Mouse (Mus musculus): Measurements from ENCODE around the gene A030005K14Rik.

A030005K14Rik gene

DNA sequence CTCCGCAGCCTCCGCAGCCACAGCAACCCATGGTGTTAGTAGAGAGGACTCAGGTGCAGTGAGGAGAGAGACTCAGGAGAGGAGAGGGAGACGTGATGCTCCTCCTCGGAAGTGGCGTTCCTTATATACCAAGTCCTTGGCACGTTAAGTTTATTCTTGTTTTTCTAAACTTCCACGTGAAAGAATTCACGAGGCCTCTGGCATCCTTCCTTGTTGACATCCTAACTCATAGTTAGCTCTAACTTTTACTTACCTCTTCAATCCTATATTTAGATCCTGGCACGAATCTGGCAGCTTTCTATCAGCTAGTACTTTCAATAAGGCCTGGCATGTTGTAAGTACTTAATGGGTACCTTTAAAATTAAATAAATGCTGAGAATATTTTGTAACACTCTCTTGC is at the start of gene A030005K14Rik:
A030005K14Rik (minus strand) TSS at position 101 of the 400 bp plus-strand sequence.
- DNase-seq (ENCODE audit: extremely low read depth, insufficient read length, low spot score) = no peak

DNA sequence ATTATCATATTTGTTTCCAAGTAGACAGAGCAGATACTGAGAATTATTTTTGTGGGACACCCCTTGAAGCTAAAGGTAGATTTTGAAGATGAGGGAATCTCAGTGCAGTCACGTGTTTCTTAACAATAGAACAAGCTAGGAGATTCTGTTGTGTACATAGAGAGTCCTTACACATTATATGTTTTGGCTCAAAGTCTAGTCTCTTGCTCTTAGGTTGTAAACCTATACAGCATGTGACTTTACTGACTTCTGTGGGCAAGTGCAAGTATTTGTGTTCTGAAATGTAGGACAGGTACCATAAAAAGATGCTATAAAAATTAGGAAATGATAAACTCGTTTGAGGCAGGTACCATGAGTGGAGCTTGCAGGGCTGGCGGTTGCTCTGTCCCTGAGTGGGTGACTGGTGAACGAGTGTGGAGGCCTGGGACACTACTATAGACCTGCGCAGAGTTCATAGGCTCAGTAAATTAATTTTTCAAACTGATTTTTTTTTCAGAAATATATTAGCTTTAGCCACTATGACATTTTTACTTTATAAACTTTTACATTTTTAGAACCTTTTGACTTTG is 48.3 kb upstream of the A030005K14Rik start:
- DNase-seq (ENCODE audit: extremely low read depth, insufficient read length, low spot score) = no peak

DNA sequence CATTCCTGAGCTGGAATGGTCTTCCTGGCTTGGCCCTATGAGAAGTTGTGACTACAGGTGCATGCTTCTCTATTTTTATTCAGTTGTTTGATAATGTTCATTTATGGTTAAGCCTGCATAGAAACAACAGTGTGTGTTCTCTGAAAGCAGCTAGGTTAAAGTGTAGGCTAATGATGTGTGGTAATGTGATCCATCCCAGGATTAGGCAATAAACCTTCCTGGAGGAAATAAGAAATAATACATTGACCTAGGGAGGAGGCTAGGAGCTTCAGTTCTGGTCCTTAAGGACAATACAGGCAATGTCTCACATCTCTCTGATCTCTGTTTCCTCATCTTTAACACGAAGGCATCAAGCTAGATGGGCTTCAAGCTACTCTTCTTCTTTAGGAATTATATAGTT is 46.3 kb upstream of the A030005K14Rik start:
- no peak for DNase-seq (ENCODE audit: extremely low read depth, insufficient read length, low spot score)

DNA sequence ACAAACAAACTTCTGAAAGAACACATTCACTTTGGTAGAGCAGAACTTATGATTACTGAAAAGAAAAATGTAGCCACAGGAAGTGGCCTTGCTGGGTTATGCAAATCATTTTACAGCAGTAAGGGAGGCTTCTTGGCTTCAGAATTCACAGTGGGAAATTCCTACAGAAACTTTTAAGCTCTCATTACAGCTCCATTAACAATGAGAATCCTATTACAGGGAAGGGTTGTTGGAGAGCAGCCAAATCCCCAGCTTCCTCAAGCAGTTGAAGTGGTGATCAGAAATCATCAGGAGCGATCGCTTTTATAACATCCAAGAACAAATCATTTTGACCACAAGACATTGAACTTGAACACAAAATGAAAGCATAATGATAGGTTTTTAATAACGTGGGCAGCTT is 42.7 kb upstream of the A030005K14Rik start:
- no peak for DNase-seq (ENCODE audit: extremely low read depth, insufficient read length, low spot score)

DNA sequence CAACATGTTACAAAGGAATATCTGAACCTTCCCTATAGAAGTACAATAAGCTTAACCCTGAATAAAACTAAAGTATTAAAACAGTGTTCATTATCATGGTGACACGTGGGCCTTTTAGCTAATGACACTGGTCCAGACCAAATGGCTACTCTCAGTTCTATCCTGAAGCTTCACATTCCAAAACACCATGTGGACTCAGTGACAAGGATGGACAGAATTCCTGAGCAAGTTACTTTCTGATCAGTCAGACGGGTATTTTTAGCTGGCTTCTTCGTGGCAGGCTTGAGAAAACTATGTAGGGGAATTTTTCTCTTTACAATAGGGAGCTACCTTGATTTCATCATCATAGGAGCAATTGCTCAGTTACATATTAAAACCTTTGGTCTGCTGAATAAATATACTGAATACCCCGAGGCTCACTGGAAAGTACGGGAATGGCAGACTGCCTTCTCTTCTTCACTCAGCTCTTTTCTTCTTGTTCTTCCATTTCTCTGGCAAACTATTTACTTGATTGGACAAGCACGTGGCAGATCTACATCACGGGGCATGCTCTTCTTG is 40.5 kb upstream of the A030005K14Rik start:
- no peak for DNase-seq (ENCODE audit: extremely low read depth, insufficient read length, low spot score)

DNA sequence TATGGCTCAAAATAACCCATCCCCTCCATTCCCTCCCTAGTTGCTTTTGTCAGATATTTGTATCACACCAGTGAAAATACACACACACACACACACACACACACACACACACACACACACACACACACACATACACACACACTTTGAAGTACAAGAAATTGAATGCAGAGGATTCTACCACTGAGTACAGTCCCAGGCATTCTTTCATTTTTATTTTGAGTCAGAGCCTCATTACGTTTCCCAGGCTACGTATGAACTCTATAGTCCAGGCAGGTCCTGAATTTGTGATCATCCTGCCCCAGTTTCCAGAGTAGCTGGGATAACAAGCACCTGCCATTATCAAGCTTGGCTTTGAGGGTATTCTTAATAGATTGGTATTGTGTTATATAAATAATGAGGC is 40.0 kb upstream of the A030005K14Rik start:
- no peak for DNase-seq (ENCODE audit: extremely low read depth, insufficient read length, low spot score)

DNA sequence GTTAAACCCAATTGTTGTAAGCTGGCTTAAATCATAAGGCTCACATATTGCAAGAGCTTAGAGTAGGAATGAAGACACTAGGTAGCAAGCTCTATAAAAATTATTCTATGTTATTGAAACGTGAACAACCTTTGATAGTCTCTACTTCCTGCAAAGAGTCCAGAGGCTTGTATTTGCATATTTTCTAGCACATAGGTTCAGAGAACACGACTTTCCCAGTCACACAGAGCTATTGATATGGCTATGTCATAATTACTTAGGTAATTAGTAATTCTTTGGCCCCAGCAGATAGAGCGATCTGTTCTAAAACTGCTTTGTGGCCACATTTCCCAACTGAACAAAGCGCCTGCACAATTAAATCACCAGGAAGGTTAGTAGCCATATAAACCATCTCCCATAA is 37.8 kb upstream of the A030005K14Rik start:
- no peak for DNase-seq (ENCODE audit: extremely low read depth, insufficient read length, low spot score)

DNA sequence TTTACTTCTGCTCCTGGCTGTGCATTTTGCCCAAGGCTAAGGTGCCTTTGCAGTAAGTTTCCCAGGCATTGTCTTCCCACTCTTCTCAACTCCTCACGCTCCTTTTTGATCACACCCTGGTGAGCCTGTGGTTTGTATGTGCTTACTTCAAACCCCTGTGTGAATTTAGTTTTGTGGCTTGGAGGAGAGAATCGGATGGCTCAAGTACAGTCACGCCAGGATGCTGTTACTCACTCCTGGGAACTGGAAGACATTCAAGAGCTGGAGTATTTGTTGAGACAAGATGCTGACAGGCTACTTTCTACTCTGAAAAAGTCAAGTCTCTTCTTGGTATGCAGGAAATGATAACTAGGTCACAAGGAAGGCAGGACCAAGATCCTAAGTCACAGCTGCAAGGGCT is 32.1 kb upstream of the A030005K14Rik start:
- DNase-seq (ENCODE audit: extremely low read depth, insufficient read length, low spot score) = no peak

DNA sequence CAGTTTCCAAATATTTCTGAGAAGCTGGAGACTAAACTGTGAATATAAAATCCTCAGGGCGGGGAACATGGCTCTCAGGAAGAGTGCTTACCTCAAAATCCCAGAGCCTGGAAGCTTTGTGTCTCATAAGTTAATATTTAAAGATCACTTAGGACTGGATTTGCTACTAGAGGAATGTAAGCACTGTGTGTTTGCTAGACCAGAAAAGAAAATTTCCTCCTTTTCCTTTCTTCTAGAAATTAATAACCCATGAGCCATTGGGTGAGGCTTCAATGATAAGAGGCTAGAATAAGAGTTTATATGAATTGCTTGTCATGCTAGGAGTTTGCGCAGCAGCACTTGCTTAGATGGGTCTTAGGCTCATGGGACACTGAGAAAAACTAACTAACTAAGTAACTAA is 25.6 kb upstream of the A030005K14Rik start:
- DNase-seq (ENCODE audit: extremely low read depth, insufficient read length, low spot score) = no peak

DNA sequence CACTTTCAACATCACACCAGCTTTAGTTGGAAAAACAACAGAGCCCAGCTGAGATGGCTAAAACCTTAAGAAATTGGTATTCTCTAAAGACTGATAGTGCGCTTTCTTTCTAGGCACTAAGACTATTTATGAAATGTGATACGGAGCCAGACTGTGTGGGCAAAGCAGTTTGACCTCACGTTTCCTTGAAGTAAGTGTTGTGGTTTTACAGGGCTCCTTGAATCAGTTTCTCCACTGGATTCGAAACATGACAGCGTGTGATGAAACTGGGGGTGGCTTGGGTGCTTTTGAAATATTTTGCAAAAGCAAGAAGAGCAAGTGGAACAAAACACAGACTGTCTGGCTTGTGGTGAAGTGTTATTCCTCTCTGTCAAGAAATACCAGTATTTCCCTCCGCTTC is 17.8 kb upstream of the A030005K14Rik start:
- DNase-seq (ENCODE audit: extremely low read depth, insufficient read length, low spot score) = no peak

DNA sequence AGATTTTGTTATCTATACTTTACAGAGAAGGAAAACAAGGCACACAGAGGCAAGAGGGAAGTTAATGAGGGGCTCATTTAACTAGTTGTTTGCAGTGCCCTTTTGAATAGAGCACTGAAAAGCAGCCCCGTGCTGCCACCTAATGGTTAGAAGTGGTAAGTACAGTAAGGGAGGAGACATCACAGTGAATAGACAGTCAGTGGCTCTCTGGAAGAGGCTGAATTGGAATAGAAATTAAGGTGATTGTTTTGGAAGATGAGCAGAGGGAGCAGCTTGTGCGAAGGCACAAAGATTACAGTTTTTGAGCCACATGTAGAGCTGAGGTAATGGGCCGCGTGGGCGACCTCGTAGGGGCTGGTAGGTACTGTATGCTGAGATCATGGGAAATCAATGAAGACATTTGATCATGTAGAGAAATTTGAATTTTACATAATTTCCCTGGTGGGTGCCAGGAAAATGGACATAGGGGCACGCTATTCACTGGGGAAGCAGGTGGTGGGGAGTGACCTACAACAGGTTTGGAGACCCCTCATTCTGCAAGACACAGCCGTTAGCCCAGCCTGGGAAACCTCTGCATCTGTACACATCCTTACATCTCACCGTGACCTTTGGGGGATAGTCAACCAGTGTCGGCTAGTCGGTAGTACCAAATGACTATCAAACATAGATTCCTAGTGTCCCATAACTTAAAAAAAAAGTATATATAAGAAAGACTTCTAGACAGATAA is 17.2 kb upstream of the A030005K14Rik start:
- DNase-seq (ENCODE audit: extremely low read depth, insufficient read length, low spot score) = no peak

DNA sequence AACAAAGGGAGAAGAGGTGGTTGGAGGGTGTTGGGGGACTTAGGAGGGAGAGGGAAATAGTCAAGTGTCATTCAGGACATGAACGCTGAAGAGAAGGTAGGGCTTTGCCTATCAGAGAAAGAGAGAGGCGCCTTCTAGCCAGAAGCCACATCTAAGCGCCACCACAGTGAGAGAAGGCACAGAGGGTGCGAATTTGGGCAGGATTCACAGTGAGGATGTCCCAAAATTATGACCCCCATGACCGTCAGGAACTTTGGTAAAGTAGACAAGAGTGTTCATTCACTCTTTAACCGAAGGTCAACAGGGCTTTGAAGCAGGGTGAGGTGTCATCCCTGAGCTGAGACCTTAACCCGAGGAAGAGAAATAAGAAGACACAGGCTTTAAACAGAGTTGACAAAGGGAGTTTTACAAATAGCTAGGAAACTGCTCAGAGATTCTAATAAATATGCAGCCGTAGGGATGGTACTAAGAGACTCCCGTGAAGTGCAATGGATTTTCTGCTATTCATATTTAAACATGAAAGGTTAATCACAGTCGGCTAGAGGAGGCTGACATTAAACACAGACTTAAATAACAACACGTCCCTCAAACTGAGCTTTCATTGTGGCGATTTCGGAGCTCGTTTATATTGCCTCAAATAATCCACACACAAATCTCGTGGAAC is 16.5 kb upstream of the A030005K14Rik start:
- no peak for DNase-seq (ENCODE audit: extremely low read depth, insufficient read length, low spot score)

DNA sequence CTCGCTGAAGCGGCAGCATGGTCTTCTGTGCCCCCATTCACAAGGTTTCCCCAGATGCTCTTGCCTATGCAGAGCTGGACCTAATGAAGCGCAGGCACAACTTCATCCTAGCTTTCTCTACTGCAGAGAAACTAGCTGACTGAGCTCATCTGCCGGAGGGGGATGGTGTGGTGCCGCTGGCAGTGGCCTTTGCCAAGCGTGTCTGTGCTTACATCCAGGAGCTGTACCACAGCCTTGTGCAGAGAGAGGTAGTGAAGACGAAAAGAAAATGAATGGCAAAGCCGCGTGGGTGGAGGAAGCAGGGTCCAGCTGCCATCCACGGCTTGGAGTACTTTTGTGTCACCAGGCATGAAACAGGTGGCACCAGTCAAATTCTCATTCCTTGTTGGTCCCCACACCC is 8.0 kb upstream of the A030005K14Rik start:
- DNase-seq (ENCODE audit: extremely low read depth, insufficient read length, low spot score) = no peak

DNA sequence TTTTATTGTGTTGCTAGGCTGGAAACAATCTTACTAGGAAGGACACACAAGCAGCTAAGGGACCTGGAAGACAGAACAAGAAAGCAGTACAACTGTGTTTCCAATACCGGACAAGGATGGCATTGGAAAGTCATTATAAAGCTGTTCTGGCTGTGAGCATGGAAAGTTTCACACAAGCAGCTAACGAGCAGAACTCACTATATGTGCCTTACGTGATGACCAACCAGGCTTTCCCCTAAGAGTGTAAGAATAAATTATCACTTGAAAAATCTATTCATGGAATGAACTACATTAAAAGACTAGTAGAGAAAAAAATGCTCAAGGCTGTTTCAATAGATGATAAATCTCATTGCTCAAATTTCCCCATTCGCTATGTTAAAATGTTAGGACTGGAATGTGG is 7.4 kb upstream of the A030005K14Rik start:
- DNase-seq (ENCODE audit: extremely low read depth, insufficient read length, low spot score) = no peak

DNA sequence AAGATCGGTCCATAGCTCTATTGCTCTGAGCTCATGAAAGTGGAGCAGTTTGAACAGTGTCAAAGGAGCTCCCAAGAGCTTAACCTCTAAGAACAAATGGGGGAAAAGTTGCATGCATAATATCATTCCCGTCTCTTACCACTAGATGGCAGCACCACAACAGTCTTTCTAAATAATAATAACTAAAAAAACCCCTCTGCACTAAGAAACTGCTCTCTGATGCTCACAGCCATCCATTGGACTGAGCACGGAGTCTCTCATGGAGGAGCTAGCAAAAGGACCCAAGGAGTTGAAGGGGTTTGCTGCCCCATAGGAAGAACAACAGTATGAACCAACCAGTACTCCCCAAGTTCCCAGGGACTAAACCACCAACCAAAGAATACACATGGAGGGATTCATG is 5.7 kb upstream of the A030005K14Rik start:
- DNase-seq (ENCODE audit: extremely low read depth, insufficient read length, low spot score) = no peak

DNA sequence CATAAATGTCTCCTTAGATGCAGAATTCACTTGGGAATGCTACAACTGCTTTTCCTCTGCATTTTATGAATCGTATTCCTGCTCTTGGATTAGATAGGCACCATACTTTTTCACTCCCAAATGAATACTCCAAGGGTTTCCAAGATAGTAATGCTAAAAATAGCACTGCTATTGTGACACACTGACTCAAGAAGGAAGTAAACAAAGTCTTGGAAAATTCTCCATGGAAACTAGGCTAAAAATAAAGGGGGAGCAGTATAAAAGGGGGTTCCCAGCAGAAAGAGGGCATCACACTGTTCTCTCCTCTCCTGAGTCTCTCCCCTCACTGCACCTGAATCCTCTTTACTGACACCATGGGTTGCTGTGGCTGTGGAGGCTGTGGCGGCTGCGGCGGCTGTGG is 1.5 kb upstream of the A030005K14Rik start, which contains the start of gene Krtap28-13:
Krtap28-13 (plus strand) TSS at position 288 of the 400 bp plus-strand sequence.
- DNase-seq (ENCODE audit: extremely low read depth, insufficient read length, low spot score) = no peak

DNA sequence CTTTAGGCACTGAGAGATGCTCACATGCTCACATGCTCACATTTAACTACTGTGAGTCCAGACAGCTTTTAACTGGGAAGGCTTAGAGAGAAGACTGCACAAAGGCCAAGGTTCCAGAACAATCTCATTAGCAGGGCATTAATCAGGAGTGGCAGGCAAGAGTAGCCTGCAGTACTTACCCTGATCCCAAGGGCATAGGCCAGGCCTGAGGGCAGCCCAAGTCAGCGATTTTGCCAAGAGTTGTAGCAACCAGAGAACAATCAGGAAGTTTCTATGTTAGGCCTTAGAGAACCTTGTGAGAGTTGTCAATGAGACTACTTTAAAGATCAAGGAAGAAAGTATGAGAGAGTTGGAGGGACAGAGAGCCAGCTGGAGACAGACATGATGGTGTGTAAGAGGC is 697 bp downstream of the A030005K14Rik start:
- DNase-seq (ENCODE audit: extremely low read depth, insufficient read length, low spot score) = no peak

DNA sequence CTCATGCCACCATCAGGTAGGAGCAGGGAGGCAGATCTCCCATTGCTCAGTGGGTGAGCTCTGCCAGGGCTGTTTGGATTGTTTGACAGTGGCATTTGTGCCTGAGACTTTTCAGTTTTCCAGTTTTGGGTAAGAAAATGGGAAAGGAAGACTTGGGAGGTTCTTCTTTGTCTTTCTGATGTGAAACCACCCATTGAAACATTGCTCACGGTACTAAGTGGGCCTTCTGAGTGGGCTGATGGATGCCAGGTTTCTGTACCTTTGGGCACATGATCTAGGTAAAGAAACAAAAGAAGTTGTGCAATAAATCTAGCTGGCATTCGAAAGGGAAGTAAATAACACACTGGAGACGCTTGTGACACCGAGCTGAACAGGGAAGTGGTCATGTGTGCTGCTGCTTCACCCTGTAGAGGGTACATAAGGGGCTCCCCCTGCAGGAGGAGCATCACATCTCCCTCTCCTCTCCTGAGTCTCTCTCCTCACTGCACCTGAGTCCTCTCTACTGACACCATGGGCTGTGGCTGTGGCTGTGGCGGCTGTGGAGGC is 14.2 kb downstream of the A030005K14Rik start, which contains the start of gene Gm47969:
Gm47969 (plus strand) TSS at position 51 of the 546 bp plus-strand sequence.
- no peak for DNase-seq (ENCODE audit: extremely low read depth, insufficient read length, low spot score)

DNA sequence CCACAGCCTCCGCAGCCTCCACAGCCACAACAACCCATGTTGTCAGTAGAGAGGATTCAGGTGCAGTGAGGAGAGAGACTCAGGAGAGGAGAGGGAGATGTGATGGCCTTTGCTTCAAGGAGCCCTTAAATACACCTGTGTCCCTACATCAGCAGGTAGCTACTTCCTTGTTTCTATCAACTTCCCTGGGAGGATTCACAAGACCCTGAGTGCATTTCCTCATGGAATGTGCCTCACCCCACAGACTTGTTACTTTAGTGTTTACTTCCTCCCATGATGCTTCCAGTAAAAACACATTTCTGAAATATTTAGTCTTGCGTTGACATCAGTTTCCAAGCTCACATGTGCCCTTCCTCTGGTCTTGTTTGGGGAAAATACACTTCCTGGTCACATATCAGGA is 16.8 kb downstream of the A030005K14Rik start, which contains the start of gene Krtap28-10:
Krtap28-10 (minus strand) TSS at position 101 of the 400 bp plus-strand sequence.
- DNase-seq (ENCODE audit: extremely low read depth, insufficient read length, low spot score) = no peak

DNA sequence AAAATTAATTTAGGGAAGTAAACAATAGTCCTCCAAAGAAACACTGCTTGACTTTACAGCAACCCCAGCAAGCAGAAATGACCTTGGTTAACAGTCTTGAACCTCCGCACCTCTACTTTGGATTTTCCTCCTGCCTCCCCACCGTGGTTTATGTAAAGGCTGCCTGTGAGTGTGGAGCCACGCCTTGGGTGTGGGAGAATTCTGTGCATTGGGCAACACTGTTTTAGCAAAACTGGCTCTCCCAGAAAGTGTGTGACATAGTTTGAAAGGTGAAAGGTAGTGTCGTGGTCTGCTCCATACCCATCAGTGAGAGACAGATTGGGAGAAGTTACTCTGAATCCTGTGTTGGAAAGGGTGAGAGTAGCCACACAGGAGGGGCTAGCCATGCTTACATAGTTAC is 20.1 kb downstream of the A030005K14Rik start:
- no peak for DNase-seq (ENCODE audit: extremely low read depth, insufficient read length, low spot score)

DNA sequence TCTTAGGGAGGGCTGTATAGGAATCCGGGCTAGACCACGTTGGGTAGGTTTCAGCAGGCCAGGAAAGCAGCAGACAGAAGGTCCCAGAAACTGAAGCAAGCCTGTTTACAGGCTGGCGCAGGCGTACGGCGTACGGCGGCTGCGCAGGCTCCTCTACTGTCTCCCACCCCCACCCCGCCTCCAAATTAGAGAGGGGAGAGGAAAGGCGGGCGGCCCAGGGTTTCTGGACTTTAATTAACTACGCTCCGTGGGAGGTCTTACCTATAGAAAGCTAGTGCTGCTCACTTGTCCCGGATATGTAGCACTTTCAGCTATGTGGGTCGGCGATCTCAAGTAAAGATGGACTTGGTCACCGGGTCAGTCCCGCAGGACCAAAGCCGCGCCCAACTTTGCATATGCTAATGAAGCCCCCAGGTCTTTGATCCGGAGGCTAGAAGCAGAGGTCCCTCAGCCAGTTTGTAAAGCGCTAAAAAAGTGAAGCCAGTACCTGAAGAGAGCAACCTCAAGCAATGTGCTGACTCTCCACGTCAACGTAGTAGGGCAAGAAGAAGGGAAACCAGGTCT is 21.0 kb downstream of the A030005K14Rik start, which contains the start of gene Slc19a3:
Slc19a3 (minus strand) TSS at position 340 of the 564 bp plus-strand sequence.
- DNase-seq (ENCODE audit: extremely low read depth, insufficient read length, low spot score) = no peak
